Mouse (Mus musculus) ES-Bruce4 (cell line): ENCODE data around the gene Adgrg5. TPM values are rescaled to one million over a fixed set of nuclear protein-coding genes. Genes with fewer than 3 reads are reported as not detected.

Experiments
- H3K27ac ChIP-seq: 2 replicates; pipeline ENCODE4 v1.5.1; 2012; ENCODE audit warnings: low read length, inconsistent platforms; ENCODE audit not compliant: insufficient read depth
- H3K27me3 ChIP-seq: 2 replicates; pipeline ENCODE4 v1.6.1; 2012; ENCODE audit warnings: mild to moderate bottlenecking, low read length, inconsistent platforms; ENCODE audit not compliant: control insufficient read depth, poor library complexity, insufficient read depth, severe bottlenecking
- H3K36me3 ChIP-seq: 2 replicates; pipeline ENCODE4 v1.6.1; 2012; ENCODE audit warnings: inconsistent platforms, mild to moderate bottlenecking, low read length, moderate library complexity; ENCODE audit not compliant: control insufficient read depth, poor library complexity, insufficient read depth, severe bottlenecking
- H3K4me1 ChIP-seq: one replicate; pipeline ENCODE4 v1.8.1; 2011; ENCODE audit warnings: low read length; ENCODE audit not compliant: control insufficient read depth, insufficient read depth
- H3K4me3 ChIP-seq: 2 replicates; pipeline ENCODE4 v1.5.1; 2011; ENCODE audit warnings: low read depth, mild to moderate bottlenecking, low read length
- H3K9ac ChIP-seq: 2 replicates; pipeline ENCODE4 v1.6.1; 2012; ENCODE audit warnings: low read depth, mild to moderate bottlenecking, inconsistent platforms; ENCODE audit not compliant: poor library complexity, severe bottlenecking
- H3K9me3 ChIP-seq: replicated peaks from 2 replicates; pipeline ENCODE4 v1.6.1; 2012; ENCODE audit warnings: mild to moderate bottlenecking, low read length, inconsistent platforms; ENCODE audit not compliant: control insufficient read depth, poor library complexity, insufficient read depth, severe bottlenecking
- CTCF ChIP-seq: IDR thresholded peaks from one replicate; pipeline ENCODE4 v1.8.1; 2011; ENCODE audit warnings: low read depth, low read length
- EP300 ChIP-seq: IDR thresholded peaks from 2 replicates; pipeline ENCODE4 v1.6.1; 2011; ENCODE audit warnings: low read depth, low read length; ENCODE audit not compliant: insufficient read depth
- POLR2A ChIP-seq: IDR thresholded peaks from one replicate; pipeline ENCODE4 v1.8.1; 2011; ENCODE audit warnings: low read length; ENCODE audit not compliant: insufficient read depth
- polyA plus RNA-seq: library from polyadenylated mRNA; stranded (reverse); fragments of >200 nt; gene quantifications from 2 replicates; pipeline ENCODE4 v1.2.4, GENCODE M21; 2011; ENCODE audit warnings: low read depth; ENCODE audit not compliant: missing spikeins, insufficient read depth, insufficient read length

The Adgrg5 gene
- polyA plus RNA-seq, 1 experiment, result 1.0 TPM

GRCm38 (mm10) chr8:94953624-94954367 is 30.3 kb downstream of the Adgrg5 start:
- no peak overlapping the region for H3K27ac ChIP-seq
- H3K9me3 ChIP-seq, result no peaks in the 10 kb centered on the region
- no peak overlapping the region for H3K4me3 ChIP-seq
- H3K9ac ChIP-seq, result no peak overlapping the region
- no peaks in the 10 kb centered on the region for H3K36me3 ChIP-seq
- TF ChIP-seq POLR2A, result no peak
- TF ChIP-seq EP300, result no peak
- TF ChIP-seq CTCF, result no peak
- no peaks in the 10 kb centered on the region for H3K27me3 ChIP-seq
- H3K4me1 ChIP-seq, result no peaks in the 10 kb centered on the region

GRCm38 (mm10) chr8:94954368-94954737 is 30.9 kb downstream of the Adgrg5 start:
- H3K4me3 ChIP-seq, result no peak overlapping the region
- H3K4me1 ChIP-seq, result no peaks in the 10 kb centered on the region
- no peaks in the 10 kb centered on the region for H3K9me3 ChIP-seq
- no peaks in the 10 kb centered on the region for H3K27me3 ChIP-seq
- no peak for TF ChIP-seq CTCF
- no peak for TF ChIP-seq EP300
- no peak for TF ChIP-seq POLR2A
- no peak overlapping the region for H3K27ac ChIP-seq
- no peaks in the 10 kb centered on the region for H3K36me3 ChIP-seq
- H3K9ac ChIP-seq, result no peak overlapping the region

- no peak overlapping the region for H3K27ac ChIP-seq
- TF ChIP-seq POLR2A (no peak), EP300 (no peak), CTCF (peak; percentile 78)
- no peaks in the 10 kb centered on the region for H3K36me3 ChIP-seq
- no peaks in the 10 kb centered on the region for H3K9me3 ChIP-seq
- H3K4me1 ChIP-seq, result no peaks in the 10 kb centered on the region
- no peaks in the 10 kb centered on the region for H3K27me3 ChIP-seq
- H3K9ac ChIP-seq, result no peak overlapping the region
- no peak overlapping the region for H3K4me3 ChIP-seq
Observed at GRCm38 (mm10) chr8:94954921-94955758, 31.6 kb downstream of the Adgrg5 start.

- no peak for TF ChIP-seq POLR2A
- TF ChIP-seq EP300, result no peak
- no peak for TF ChIP-seq CTCF
- no peaks in the 10 kb centered on the region for H3K4me1 ChIP-seq
- no peaks in the 10 kb centered on the region for H3K9me3 ChIP-seq
- no peak overlapping the region for H3K9ac ChIP-seq
- H3K4me3 ChIP-seq, result no peak overlapping the region
- no peak overlapping the region for H3K27ac ChIP-seq
- no peaks in the 10 kb centered on the region for H3K27me3 ChIP-seq
- no peaks in the 10 kb centered on the region for H3K36me3 ChIP-seq
Observed at GRCm38 (mm10) chr8:94956078-94956574, 32.6 kb downstream of the Adgrg5 start.

- no peaks in the 10 kb centered on the region for H3K4me1 ChIP-seq
- TF ChIP-seq EP300 (no peak), POLR2A (no peak), CTCF (no peak)
- H3K9me3 ChIP-seq, result no peaks in the 10 kb centered on the region
- no peak overlapping the region for H3K27ac ChIP-seq
- no peaks in the 10 kb centered on the region for H3K36me3 ChIP-seq
- H3K27me3 ChIP-seq, result no peaks in the 10 kb centered on the region
- H3K4me3 ChIP-seq, result no peak overlapping the region
- H3K9ac ChIP-seq, result no peak overlapping the region
Observed at GRCm38 (mm10) chr8:94962201-94962600, 38.7 kb downstream of the Adgrg5 start.
